Mouse (Mus musculus) frontal cortex, postnatal 36 days (tissue): ENCODE measurements around the gene Rps17.

Source experiments
- DNase-seq, 2 experiments: peaks; one replicate each; pipeline ENCODE4 v3.0.0; 2022; ENCODE audit warnings: low spot score in 2 of 2

Rps17 gene

DNA sequence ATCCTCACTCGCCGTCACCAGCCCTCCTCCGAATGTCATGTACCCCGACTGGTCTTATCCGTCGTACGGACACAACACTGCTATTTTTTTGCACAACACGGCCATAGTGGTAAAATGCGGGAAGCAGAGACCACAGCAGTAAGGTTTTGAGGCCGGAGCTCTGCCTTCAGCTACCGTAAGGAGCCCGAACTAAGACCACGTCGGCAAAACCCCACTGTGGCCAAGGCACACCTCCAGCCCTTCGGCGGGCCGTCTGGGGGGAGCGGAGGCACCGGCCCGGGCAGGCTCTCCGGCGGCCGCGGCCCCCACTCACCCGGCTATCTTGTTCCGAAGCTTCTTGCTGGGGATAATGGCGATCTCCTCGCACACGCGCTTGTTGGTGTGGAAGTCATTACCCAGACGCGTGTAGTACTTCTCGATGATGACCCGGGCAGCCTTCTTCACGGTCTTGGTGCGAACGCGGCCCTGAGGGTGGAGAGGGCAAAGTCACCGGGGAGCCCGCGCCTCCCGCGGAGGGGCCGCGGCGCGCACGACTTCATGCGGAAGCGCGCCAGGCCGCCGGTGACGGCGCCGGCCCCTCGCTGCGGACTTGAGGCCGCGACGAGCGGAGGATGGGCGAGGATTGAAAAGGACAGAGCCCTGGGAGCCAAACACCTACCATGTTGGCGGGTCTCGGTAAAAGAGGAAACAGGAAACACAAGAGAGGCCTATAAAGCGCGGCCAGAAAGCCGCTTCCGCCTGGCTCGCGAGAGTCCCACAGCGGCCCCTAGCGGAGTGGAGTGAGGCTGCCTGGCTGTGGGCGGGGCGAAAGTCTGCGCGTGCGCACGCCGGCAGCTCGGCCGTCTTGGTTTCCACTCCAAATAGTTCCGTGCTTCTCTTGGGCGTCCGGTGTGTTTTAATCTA lies at the start of gene Rps17:
Rps17 (minus strand) TSS at position 711 of the 903 bp plus-strand sequence.
- DNase-seq = peak; percentile 97 to 98

DNA sequence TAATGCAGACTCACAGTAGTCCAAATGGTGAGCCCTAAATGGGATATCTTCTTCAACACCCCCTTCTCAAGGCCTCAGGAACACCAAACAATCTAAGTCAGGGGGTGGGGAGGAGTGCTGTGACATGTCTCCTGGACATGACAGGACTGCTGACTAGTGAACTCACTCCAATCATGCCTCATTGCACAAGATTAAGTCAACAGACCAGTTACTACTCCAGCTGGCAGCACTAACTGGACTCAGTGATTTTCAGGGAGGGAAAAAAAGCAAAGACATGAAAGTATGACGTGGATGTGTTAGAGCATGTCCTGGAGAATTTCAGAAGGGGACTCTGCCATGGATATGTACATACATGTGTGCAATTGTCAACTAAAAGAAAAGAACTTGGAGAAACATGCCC lies 34.3 kb upstream of the Rps17 start:
- DNase-seq = no peak

DNA sequence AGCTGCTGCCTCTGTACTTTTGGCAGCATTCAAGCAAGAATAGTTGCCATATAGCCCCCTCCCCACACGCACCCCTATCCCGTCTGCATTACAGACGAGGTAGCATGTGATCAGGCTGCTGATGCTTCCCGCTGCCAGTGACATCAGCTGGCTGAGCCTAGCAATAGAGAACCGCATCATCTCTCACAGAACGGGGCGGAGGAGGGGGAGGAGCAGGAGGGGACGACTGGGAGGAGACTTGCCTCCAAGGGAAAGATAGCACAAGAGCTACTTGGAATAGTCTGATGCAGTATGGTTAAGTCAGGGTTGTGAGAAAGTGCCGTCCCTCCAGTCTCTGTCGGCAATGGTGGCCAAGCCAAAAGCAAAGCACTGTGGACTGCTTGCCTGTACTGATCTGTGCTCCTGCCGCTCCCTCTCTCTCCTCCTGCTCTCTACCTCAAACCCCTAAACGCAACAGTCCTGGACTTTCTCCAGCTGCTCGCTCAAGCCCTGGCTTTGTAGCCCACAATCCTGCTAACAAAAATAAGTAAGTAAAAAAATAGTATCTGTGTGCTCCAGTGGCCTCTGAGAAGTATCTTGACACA lies 27.4 kb upstream of the Rps17 start:
- DNase-seq = peak; percentile 80

DNA sequence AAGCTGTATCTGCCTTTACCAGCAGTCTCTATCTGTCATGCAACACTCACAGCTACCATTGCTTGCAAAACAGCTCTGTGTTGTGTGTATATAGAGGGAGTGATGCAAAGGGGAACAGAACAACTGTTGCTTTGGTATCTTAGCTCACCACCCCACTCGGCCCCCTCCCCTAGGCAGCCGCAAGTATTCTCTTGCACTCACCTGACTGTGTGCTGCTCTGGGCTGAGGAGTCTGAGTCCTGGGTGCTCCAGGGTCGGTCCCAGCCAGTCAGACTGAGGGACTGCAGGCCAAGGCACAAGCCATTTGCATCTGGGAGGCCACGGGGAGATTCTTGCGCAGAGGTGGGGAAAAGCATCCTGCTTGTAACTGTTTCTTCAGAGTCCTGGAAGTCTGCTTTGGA lies 26.8 kb upstream of the Rps17 start:
- peak in 1 of 2 experiments; percentile 15 for DNase-seq

DNA sequence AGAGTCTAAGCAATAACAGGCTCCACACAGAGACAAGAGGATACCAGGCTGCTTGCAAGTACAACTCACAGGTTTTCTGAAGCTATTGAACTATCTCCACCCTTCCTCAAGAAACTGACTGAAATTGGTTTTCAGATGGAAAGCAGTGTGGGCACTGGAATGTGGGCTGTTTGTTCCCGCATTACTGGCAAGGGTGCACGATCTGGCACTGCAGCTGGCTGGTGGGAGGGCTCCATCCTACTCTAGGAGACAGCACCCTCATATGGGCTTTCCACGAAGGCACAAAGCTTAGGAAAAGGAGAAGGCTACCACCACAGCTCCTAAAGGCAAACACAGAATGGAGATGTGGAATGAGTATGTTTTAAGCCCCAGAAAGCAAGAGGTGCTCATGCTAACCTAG lies 24.7 kb upstream of the Rps17 start:
- peak; percentile 81 to 85 for DNase-seq

DNA sequence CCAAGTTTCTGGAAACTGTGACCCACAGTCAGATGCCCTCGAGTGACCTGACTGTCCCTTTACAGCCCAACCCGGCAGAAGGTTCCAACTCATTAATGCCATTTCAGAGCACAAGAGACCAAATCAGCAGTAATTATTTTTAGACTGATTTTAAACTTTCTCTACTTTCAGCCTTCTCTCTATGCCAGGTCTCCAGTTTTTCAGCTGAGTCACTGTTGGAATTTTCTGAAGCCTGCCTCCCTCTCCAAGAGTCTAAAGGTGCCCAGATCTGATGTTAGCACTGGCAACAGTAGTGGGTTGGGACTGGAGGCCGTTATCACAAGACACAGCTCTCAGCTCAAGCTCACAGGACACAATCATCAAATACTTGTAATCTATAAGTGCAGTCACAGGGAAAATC lies 22.9 kb upstream of the Rps17 start:
- DNase-seq = no peak

DNA sequence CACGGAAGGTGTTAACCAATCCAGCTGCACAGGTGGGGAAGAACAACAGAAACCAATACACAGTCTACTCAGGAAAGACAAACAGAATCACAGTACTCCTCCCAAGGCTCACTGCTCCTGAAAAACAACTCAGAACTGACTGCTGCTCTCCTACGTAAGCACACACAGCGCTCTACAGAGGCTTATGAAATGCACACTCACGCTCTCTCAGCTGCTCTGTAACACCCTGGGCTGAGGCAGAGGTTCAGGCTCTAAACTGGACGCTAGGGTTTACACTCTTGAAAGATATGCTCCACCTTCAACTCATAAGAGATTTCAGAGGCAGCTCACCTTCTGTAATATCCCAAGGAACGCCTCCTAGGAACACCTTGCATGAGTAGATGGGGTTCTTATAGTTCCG lies 11.9 kb upstream of the Rps17 start:
- DNase-seq = no peak

DNA sequence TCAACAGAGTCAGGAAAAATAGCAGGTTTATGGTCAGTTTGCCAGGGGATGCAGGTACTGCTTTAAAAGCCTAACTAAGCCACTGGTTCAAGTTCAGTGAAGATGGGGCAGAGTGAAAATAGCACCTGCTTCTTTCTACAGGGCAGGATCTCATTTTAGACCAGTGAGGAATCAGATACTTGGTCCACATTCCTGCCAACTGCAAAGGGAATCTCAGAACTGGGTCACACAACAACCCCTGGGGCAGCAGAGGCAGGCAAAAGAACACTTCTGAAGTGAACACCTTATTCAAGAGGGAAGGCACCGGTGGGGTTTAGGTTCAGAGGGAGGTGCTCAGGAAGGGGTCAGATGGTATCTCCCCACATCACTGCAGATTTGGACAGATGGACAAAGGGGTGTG lies 11.3 kb upstream of the Rps17 start:
- DNase-seq = no peak

DNA sequence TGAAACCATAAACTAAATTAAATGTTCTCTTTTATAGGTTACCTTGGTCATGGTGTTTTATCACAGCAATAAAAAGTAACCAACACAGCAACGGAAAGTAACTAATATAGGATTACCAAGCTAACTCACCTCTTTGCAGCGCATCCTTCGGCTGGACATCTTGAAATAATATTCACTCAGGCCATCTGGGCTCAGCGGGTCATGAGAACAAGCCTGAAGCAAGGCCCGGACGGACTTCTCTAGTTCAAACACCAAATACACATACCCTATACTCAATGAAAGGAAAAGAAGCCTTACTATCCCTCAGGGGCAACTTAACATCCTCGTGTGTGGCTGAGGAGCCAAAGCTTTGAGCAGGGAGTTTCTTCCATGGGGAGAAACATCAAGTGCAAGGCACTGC lies 10.7 kb upstream of the Rps17 start:
- no peak for DNase-seq

DNA sequence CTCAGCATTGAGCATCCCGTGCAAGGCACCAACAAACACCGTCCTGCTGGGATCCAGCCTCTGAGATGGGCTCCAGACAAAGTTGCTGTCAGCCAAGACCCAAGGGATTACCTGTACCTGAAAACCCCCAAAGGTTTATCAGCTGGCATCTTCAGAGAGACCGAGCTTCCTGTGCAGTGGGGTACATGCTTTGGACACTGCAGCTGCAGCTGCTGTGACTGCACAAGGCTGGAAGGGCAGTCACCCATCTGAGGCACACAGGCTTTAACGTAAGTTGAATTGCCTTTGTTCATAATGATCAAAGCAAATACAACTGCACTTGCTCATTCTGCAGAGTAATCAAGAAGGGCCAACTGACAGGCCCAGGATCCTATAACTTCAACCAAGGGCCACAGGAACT lies 6.8 kb upstream of the Rps17 start:
- no peak for DNase-seq

DNA sequence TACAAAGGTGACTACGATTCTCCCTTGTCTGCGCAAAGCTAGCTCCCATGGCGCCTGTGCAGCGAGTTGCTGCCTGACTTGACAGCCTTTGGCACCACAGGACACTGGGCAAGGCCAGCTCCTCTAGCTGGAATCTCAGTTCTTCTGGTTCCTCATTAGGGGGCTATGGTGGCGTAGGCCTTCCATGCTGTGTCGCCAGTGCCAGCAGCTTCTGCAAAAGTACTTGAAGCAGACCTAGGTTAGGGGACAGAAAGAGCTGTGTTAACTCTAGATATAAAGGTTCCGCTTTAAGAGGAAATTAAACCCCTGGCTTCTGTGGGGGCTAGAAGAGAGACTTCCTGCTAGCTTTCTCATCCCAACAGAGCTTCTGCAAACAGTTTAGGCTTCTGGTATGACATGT lies 3.2 kb upstream of the Rps17 start:
- no peak for DNase-seq

DNA sequence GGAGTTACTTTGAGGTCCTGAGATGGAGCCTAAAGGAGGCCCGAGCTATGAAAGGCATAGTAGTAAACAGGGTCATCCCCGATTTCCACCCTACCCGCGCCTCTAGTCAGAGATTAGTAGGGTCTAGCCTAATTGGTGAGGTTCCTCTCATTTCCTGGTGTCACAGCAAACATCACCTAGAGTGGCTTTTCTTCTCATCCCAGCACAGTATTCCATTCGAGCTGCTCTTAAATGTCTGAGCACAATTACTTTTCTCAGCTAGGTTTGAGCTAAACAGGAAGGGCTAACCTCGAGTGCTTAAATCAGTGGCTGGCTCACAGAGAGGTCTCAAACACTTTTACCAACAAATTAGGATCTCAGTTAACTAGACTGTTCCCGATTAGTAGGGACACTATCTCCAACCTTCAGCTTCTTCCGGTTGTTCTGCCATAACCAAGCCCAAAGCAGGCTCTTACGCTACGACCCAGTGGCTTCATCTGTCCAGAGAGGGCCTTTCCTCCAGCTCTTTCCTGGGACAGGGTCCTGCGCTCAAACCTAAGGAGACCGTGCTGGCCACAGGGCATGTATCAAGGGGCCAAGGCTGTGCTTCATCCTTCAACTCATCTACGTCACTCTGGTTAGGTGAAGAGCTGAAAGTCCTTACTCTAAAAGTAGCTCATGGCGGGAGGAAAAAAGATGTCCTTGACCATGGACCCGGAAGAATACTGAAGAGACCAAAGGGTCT lies 555 bp upstream of the Rps17 start:
- no peak for DNase-seq

DNA sequence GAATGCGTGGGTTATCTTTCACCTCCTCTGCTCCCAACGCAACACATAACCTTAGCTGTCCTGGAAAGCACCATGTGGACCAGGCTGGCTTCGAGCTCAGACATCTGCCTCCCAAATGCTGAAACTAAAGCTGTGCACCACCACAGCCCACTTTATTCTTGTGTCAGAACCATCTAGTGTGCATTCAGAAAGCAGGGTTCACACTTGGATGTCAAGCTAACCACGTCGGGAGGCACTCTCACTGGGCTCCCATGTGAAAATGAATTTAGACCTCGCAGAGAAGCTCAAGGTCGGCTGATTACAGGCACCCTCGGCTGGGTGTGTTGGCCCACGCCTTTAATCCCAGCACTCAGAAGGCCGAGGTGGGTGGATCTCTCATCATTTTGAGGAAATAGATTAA lies 1.2 kb downstream of the Rps17 start:
- DNase-seq = no peak

DNA sequence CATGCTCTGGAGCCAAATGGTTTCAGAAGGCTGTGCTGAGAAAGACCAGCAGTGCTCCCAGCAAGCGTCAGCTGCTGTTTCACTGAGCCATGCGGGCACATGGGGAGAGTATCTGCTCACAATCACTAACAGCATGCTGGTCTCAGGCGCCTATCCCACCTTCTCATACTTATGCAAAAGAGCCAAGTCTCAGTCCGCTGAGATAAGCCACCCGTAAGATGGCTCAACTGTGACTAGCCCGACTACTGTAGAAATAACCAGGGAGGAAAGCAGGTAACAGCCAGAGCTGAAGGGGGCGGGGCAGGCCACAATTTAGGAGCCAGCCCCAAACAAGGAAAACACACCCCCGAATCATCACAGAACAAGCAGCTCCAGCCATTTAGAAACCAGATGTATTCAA lies 1.7 kb downstream of the Rps17 start:
- DNase-seq = no peak

DNA sequence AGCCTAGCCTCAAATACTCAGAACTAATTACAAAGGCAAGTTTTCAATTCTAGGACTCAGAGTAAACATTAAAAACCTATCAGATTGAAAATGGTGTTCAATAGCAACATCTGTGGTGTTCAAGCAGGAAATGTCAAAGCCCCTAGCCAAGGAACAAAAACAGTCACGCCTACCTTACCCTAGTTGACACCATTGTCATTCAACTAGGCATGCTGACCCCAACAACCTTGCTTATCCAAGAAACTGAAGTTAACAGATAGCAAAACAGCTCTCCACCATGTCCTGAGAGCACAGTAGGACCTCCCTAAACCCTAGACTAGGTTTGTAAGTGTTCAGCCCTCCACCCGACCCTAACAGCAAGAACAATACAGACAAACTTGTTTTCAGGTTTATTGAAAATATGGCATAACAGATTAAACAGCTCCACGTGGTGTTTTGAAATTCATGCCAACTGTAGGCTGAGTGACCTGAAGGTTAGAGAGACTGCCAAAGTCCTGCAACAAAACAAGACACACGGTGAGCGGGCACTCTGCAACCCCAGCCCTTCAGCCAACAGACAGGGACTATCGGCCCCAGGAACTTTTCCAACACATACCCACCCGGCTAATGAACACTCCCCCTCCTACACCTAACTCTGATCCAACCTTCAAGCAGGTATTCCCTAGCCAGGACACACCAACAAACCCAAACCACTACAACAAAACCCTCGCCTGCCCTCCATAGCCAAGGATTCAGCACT lies 2.5 kb downstream of the Rps17 start:
- DNase-seq = no peak

DNA sequence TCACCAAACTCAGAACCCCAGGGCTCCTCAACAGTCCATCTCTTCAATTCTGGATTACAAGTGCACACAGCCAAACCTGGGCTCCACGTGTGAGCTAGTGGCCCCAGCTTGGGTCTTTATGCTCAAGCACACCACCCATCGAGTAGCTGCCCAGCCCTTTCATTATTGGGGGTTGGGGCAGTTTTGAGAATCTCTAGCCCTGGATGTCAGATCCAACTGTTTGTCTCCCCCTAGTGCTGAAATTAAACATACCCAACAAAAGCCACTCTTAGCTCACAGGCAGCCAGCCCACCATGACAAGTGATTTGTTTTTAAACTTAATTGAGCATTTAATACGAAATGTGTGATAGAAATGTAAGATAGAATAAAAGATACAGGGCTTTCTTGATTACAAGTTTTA lies 3.5 kb downstream of the Rps17 start:
- DNase-seq = peak in 1 of 2 experiments; percentile 29

DNA sequence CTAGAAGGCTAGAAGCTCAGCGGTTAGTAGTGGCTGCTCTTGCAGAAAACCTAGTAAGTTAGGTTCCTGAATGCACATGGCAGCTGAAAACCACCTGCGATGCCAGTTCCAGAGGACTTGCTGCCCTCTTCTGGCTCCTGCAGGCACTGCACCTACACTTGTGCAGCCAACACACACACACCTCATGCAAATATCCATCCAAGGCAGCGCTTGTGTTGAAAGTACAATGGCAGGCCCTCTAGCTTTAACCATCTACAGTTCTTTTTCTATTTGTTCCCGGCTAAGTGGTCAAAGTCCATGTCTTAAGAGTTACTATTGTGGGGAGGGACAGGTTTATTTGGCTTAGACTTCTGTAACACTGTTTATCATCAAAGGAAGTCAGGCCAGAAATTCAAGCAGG lies 5.3 kb downstream of the Rps17 start:
- peak in 1 of 2 experiments; percentile 38 for DNase-seq

DNA sequence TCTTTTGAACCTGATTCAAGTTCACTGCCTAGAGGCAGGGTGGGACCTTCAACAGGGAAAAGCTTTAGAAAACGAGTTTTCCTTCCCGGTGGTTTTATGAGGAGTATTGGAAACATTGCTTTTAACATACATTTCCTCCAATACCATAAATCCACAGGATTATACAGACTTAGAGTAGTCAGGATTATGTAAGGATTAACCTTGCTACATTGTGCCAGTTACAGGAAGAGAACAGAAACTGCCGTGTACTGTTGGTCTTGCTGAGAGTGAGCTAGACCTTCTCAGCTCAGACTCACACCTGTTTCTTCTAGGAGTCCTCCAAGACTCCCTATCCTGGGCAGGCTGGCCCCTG lies 6.6 kb downstream of the Rps17 start:
- DNase-seq = no peak

DNA sequence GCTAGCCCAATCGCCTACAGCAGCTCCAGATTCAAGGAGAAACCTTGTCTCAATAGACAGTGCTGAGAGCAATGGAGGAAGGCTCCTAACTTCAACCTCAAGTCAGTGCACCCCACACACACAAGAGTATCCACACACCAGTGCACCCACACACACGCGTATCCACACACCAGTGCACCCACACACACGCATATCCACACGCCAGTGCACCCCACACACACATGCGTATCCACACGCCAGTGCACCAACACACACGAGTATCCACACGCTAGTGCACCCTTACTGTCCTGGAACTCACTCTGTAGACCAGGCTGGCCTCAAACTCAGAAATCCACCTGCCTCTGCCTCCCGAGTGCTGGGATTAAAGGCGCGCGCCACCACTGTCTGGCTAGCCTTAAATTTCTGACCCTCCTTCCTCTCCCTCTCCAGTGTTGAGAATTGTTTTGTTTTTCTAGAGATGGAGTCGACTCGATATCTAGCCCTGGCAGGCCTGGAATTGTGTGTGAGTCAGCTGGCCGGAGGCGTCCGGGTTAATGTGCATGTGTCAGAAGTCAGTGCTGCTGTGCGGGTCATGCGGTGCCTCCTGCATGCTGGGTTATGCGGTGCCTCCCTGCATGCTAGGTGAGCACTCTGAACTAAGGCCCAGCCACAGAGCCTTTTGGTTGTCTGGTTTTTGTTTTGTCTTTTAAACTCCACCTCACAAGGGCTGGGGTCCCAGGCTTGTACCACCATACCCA lies 7.1 kb downstream of the Rps17 start:
- DNase-seq = no peak

DNA sequence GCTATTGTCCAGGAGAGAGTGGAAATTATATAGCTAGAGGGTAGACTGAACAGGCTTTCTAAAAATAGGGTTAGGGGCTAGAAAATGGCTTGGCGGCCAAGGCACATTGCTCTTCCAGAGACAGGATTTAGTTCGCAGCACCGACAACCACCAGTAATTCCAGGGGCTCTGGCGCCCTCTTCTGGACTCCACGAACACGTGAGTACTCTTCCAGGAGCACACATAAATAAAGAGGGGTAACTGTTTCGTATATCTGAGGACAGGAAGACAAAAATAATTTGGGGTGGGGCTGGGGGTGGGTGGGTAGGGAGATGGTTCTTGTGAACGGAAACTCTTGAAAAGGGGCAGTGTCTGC lies 8.6 kb downstream of the Rps17 start:
- peak; percentile 37 to 39 for DNase-seq

DNA sequence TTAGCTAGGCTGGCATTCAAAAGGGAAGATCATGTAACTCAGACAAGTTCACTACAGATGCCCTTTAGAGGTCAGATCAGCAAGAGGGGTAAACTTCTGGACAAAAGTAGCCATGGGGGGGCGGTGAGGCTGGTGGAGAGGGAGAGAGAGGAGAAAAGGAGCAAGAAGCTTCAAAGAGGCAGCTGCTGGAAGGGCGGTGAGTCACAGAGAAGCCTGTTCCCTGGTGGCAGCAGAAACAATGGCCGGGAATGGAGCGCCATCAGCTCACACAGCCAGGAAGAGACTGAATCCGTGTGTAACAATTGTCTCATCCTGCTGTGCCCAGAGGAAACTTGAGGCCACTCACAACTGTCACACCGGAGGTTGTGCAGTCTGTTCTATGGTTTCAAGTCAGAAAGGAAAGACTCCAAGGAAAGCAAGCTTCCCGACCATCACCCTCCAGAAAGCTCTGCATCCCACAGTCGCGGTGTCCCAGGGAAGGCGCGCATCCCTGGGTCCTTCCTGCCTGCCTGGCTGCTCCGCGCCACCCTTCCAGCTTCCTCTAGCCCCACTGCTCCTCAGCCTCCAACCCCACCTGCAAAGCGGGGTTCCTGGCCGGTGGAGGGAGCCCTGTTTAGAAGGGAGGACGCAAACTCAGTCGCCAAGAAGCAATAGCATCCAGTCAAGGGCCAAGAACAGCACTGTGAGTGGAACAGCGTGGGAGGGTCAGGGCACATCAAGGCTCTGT lies 9.2 kb downstream of the Rps17 start:
- DNase-seq = peak in 1 of 2 experiments; percentile 22
